Mouse (Mus musculus) heart, adult 9 months (tissue): ENCODE measurements around the gene Zfp692.
"Not testable (repeated sequence)": the region's sequence is repeated elsewhere in the genome, so short reads cannot be mapped to it uniquely, and the experiment has no call there.

Experiments
- DNase-seq, 2 experiments: peaks; one replicate each; pipeline ENCODE4 v3.0.0; 2022; ENCODE audit warnings: low spot score in 2 of 2

Zfp692 gene

GRCm38 (mm10) chr11:58353709-58354108 is 46.8 kb downstream of the Zfp692 start:
- no peak for DNase-seq

DNA sequence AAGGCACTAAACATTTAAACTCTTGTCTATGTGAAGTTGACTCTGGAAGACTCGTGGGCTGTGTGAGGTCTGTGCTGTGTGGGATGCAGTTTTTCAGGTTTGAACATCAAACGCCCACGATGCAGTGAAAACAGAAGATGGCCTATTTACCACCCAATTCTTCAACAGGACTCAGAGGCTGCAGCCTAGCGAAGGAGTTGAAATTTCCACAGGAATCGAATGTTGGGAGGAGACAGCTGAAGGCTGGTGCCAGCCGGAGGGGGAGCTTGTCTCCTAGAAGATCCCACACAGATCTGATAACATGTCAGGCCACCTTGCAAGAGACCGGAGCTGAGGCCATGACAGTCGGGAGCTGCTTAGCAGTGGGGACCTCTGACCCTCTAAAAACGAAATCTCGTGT is 47.6 kb downstream of the Zfp692 start:
- no peak for DNase-seq

- no peak for DNase-seq
These were observed 48.1 kb downstream of the Zfp692 start for GRCm38 (mm10) chr11:58354927-58355326.

- no peak for DNase-seq
These were observed 50.2 kb downstream of the Zfp692 start for GRCm38 (mm10) chr11:58357042-58357441.

- DNase-seq: no peak
These were observed 51.1 kb downstream of the Zfp692 start for GRCm38 (mm10) chr11:58357844-58358534.

DNA sequence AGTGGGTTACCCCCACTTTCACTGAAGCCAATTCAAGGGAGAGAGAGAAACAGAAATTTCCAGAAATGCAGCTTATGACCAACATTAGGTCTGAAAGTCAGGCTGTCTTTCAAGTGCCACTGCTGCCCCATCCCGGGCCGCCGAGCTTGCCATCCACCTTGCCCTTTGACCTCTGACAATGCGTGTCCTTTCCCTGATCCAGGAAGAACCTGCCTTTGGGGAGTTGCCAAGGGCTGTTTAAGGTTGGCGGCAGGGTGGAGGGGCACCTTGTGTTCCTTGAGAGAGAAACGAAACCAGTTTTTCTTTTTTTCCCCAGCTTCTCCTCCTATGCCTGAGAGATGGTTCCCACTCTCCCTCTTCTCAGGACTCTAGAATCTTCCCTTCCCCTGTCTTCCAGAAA is 55.7 kb downstream of the Zfp692 start:
- DNase-seq: not testable (repeated sequence)
